Mouse (Mus musculus) limb, embryonic 11.5 days (tissue): ENCODE data around the gene Zfp277. TPM values are rescaled to one million over a fixed set of nuclear protein-coding genes. Genes with fewer than 3 reads are reported as not detected.

ENCODE experiments used
- ATAC-seq: fragments of 200-750 bp; cut with Nextera tagmentation; 2 replicates; pipeline ENCODE4 v1.8.0; 2017; ENCODE audit warnings: low read depth; ENCODE audit not compliant: insufficient number of reproducible peaks, low FRiP score, low TSS enrichment
- DNase-seq: peaks from one replicate; pipeline ENCODE4 v3.0.0-alpha.2; 2015; ENCODE audit warnings: low spot score
- H3K27ac ChIP-seq: fragments of 300-500 bp; sonication (generic); replicated peaks from 2 replicates; pipeline ENCODE4 v1.5.1; 2014; ENCODE audit warnings: low read depth, mild to moderate bottlenecking, low read length
- H3K27me3 ChIP-seq: fragments of 300-500 bp; sonication (generic); 2 replicates; pipeline ENCODE4 v1.6.1; 2014; ENCODE audit warnings: mild to moderate bottlenecking, low read length, mixed read lengths; ENCODE audit not compliant: control insufficient read depth, insufficient read depth
- H3K36me3 ChIP-seq: fragments of 300-500 bp; sonication (generic); 2 replicates; pipeline ENCODE4 v1.6.1; 2014; ENCODE audit warnings: mild to moderate bottlenecking, low read length, moderate library complexity, mixed read lengths; ENCODE audit not compliant: control insufficient read depth, insufficient read depth
- H3K4me1 ChIP-seq: fragments of 300-500 bp; sonication (generic); 2 replicates; pipeline ENCODE4 v1.6.1; 2014; ENCODE audit warnings: low read length, mixed read lengths; ENCODE audit not compliant: control insufficient read depth, insufficient read depth
- H3K4me2 ChIP-seq: fragments of 300-500 bp; sonication (generic); 2 replicates; pipeline ENCODE4 v1.6.1; 2014; ENCODE audit warnings: low read depth, mild to moderate bottlenecking, moderate library complexity; ENCODE audit not compliant: severe bottlenecking
- H3K4me3 ChIP-seq: fragments of 300-500 bp; sonication (generic); 2 replicates; pipeline ENCODE4 v1.5.1; 2014; ENCODE audit warnings: low read depth, low read length
- H3K9ac ChIP-seq: fragments of 300-500 bp; sonication (generic); 2 replicates; pipeline ENCODE4 v1.6.1; 2014; ENCODE audit warnings: mild to moderate bottlenecking, low read length
- H3K9me3 ChIP-seq: fragments of 300-500 bp; sonication (generic); 2 replicates; pipeline ENCODE4 v1.6.1; 2016; ENCODE audit warnings: low read length; ENCODE audit not compliant: control insufficient read depth
- WGBS: fragments of 180-500 bp; shearing (Covaris S2); extraction: QIAGEN DNeasy Blood & Tissue Kit; methylation state at CpG from one replicate; pipeline ENCODE4 v1.1.7; 2014; 5-methylcytosine and 5-hydroxymethylcytosine counted together
- polyA plus RNA-seq: library from polyadenylated mRNA; unstranded; fragments of >200 nt; fragmentation: Nextera tagmentation; extraction: Ambion mirVana; gene quantifications from 2 replicates; pipeline ENCODE4 v1.2.1, GENCODE M21; 2014

Zfp277 gene
- polyA plus RNA-seq, result 40.4 and 42.7 TPM in 2 replicates

DNA sequence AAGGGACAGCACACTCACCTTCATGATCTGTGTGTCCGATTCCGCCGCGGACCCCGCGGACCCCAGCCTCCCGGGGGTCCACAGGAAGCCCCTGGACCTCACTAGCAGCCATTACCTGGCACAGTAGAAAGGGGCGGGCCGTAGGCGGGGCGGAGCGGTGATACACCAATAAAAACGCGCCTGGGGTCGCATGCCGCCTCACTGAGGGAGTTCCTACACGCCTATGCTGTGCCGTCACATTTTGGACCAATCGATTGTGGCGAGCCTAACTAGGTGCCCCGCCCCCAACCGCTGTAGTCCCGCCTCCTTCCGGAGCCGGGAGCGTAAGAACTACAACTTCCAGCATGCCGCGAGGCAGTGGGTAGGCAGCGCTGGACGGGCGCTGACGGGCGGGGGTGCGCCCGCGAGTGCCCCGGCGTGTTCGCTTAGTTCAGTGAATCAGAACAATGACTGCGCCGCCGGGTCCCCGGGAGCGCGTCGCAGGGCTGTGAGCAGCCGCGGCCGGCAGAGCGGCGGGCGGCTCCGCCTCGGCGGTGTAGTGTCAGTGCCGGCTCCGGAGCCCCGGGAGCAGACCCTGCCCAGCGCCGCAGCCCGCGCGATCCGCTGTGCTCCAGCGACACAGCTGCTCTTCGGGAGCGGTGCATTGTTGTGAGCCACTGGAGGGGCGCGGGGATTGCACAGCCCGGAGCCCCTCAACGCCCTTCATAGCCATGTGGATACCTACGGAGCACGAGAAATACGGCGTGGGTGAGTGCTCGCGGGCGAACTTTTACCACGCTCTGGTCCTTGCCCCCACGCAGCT, at the start of gene Zfp277, which contains the start of gene Dock4:
Zfp277 (minus strand) TSS at position 255 of the 802 bp plus-strand sequence.
Dock4 (plus strand) TSS at position 305 of the 802 bp plus-strand sequence.
- ATAC-seq (peak; percentile 99), DNase-seq (peak; percentile 99)
- WGBS, result under 1% methylated on average over 71 of the region's 80 CpGs
- H3K4me3 ChIP-seq, result peak within 1 kb of the TSS; percentile 80
- H3K9me3 ChIP-seq, result no peaks in the 10 kb centered on the region
- no peaks in the 10 kb centered on the region for H3K36me3 ChIP-seq
- peak within 1 kb of the TSS; percentile 63 for H3K4me2 ChIP-seq
- H3K27ac ChIP-seq, result peak within 1 kb of the TSS; percentile 38; the same call in 1 of the 2 replicates
- H3K9ac ChIP-seq, result peak within 1 kb of the TSS; percentile 68
- H3K27me3 ChIP-seq, result no peaks in the 10 kb centered on the region
- peaks cover 8% of the 10 kb centered on the region; the same call in 1 of the 2 replicates for H3K4me1 ChIP-seq

DNA sequence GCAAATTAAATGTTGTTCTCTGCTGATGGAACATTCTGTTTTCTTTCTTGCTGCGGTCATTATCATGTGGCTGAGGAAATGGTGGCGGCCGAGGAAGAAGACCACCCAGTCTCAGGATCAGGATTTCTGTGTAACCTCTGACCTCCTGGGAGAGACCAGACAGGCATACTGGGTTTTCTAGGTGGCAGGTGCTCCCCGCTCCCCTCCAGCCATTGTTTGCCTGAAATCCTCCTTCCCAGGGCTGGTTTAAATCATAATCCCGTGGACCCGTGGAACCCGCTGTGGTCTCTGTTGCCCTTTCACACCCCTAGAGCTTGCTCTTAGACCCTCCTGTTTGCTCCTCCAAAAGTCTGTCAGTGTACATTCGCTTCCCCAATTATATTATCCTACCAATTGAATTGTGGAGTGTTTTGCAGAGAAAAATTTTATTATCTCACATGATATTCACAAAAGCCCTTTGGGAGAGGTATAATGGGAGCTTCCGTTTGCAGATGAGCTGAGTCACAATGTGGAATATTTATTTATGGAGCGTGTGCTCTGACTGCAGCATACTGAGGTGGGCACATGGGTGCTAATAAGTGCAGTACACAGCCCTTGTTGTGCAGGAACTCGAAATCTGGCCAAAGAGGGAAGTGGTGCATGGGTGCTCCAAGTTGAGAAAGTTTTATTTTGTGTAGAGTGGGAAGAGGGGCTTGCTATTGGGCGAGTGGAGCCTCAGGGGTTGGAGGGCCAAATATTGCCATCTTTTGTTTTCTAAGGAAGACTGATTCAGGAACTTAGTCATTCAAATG, 40.5 kb upstream of the Zfp277 start:
- Histone ChIP-seq H3K27me3 (no peaks in the 10 kb centered on the region), H3K9ac (no peak overlapping the region), H3K4me3 (no peak overlapping the region), H3K4me2 (no peak overlapping the region), H3K4me1 (peaks cover 15% of the 10 kb centered on the region), H3K9me3 (no peaks in the 10 kb centered on the region), H3K27ac (no peak overlapping the region), H3K36me3 (no peaks in the 10 kb centered on the region)
- ATAC-seq (no peak), DNase-seq (no peak)
- 69% methylated on average over 12 of the region's 12 CpGs for WGBS

DNA sequence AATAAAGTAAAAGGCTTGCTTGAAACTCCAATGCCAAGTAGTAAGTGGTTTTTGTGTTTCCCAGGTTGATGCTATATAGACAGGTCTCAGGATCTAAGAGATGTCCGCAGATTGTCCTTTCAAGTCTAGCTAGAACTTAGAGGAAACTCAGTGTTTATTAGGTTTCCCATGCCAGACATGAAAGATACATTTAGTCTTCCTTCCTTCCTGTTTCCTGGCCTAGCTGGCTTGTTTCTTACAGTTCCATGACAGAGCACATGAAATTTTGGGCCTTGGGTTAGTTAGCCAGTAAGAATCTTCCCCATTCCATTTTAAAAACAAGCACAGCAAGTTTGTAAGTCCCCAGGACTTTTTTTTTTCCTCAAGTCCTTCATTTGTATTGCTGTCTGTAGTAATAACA, 39.5 kb upstream of the Zfp277 start:
- Histone ChIP-seq H3K27ac (no peak overlapping the region), H3K27me3 (no peaks in the 10 kb centered on the region), H3K4me1 (peaks cover 15% of the 10 kb centered on the region), H3K36me3 (no peaks in the 10 kb centered on the region), H3K9ac (no peak overlapping the region), H3K9me3 (no peaks in the 10 kb centered on the region), H3K4me3 (no peak overlapping the region), H3K4me2 (no peak overlapping the region)
- ATAC-seq (no peak), DNase-seq (no peak)
- 89% methylated on average over 1 of the region's 1 CpGs for WGBS

DNA sequence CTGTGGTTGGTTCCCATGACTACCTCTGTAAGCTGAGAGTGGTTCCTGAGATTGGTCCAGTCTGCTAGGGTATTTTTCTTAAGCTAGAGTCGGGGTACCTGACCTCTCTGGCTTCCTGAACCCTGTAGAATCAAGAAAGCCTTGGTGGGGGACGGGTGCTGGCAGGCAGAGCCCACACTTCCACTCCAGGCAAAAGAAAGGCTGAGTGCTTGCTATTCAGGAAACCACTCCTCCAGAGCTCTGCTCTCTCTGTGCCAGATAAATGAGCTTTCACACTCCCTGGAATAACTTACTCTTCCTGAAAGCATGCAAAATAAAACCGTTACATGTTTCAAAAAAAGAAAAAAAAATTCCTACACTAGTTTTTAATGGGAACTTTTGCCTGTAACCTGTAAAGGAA, 38.5 kb upstream of the Zfp277 start:
- no peak for ATAC-seq
- H3K4me3 ChIP-seq, result no peak overlapping the region
- no peaks in the 10 kb centered on the region for H3K27me3 ChIP-seq
- peaks cover 15% of the 10 kb centered on the region for H3K4me1 ChIP-seq
- no peak for DNase-seq
- H3K4me2 ChIP-seq, result no peak overlapping the region
- H3K9me3 ChIP-seq, result no peaks in the 10 kb centered on the region
- no peaks in the 10 kb centered on the region for H3K36me3 ChIP-seq
- 39% methylated on average over 3 of the region's 3 CpGs for WGBS
- H3K9ac ChIP-seq, result no peak overlapping the region
- H3K27ac ChIP-seq, result no peak overlapping the region

DNA sequence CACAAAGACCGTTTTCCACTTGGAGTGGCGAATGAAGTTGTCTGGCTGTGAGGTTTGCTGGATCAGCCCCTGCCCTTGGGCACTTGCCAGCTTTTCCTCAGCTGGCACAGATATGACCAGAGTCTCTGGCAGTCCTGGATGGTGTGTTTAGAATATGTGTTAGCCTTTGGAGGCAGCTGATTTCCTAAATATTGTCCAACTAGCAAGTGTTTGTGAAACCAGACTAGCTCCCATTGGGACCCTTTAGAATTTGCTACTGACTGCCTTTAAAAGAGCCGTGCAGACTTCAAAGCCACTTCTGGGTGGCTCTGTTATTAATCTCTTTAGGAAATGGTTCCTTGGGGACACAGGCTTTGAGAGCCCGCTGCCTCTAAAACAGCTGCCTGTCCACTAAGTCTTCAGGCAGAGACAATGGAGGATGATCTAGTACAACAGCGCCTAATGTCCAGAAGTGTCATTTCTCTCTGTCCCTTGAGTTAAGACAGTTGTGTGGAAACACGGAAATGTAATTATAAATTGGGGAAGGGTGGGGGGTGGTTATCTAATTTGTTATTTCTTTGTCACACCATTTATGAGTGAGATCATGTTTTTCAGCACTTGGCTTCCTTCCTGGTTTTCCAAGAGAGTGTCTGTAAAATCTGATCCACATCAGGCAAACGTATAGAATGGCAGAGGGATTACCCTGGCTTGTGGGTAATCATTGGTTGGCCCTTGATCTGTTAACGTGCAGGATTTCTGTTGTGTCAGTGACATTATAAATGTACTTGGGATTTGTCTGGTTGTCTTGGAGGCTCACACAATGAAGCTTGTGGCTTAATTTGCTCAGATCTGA, 32.1 kb upstream of the Zfp277 start:
- H3K9ac ChIP-seq, result no peak overlapping the region
- ATAC-seq (no peak), DNase-seq (no peak)

DNA sequence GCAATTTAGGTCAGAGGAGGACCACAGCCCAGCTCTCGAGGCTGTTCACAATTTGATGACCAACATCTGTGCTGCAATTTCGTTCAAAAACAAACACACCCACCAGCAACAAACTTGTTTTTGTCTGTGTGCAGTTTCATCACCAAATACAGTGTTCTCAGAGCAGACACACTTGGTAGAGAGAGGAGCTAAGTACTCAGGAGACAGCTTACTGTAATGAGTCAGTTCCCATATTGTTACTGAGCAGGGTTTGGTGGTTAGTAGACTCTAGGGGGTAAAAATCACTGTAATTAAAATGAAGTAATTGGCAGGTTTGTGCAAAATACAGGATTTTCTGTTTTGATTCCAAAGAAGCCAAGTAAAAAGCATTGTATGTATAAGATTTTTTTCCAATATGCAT, 28.0 kb upstream of the Zfp277 start:
- Histone ChIP-seq H3K4me2 (no peak overlapping the region), H3K27ac (no peak overlapping the region), H3K27me3 (no peaks in the 10 kb centered on the region), H3K4me3 (no peak overlapping the region), H3K4me1 (peaks cover 10% of the 10 kb centered on the region), H3K9ac (no peak overlapping the region), H3K9me3 (no peaks in the 10 kb centered on the region), H3K36me3 (no peaks in the 10 kb centered on the region)
- ATAC-seq (no peak), DNase-seq (no peak)
- 16% methylated on average over 2 of the region's 2 CpGs for WGBS

More for the DNA sequence above, 32.1 kb upstream of the Zfp277 start:
- no peaks in the 10 kb centered on the region; the same call in 1 of the 2 replicates for H3K4me1 ChIP-seq
- no peaks in the 10 kb centered on the region for H3K27me3 ChIP-seq
- H3K9me3 ChIP-seq, result no peaks in the 10 kb centered on the region
- no peak overlapping the region for H3K4me3 ChIP-seq
- H3K4me2 ChIP-seq, result no peak overlapping the region
- H3K36me3 ChIP-seq, result no peaks in the 10 kb centered on the region
- WGBS, result 41% methylated on average over 8 of the region's 8 CpGs
- H3K27ac ChIP-seq, result no peak overlapping the region

DNA sequence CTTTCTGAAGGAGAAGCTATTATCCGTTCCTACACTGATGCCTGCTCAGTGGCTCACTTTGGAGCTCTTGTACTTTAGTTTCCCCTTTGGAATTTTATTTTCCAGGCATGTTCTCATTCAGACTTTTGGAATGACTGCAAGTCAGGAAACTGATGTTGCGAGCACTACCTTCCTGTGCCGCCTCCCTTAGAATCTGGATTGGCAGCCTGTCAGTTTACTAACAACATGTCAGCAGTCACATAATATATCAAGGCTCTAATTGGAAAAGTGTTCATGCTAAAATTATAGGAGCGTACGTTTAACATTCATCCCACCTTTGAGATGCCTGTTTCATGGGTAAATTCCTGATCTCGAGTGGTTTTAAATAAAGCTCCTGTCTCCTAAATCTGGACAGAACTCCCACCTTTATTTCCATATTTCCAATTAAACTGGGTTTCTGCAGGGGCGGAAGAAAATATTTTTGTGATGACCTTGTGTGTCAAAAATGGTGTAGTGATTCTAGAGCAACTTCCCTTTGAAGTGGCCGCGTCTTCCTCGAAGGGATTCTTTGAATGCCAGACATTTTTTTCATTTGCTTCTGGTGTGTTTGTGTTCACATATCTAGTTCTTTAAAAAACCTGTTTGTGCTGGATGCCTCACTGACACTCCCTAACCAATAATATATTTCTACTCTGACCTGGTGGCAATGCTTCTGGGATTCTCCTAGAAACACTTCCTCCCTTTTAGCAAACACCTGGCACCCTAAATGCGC, 26.1 kb upstream of the Zfp277 start:
- no peaks in the 10 kb centered on the region for H3K9me3 ChIP-seq
- H3K4me3 ChIP-seq, result no peak overlapping the region
- H3K27me3 ChIP-seq, result no peaks in the 10 kb centered on the region
- ATAC-seq, result no peak
- peaks cover 10% of the 10 kb centered on the region for H3K4me1 ChIP-seq
- H3K4me2 ChIP-seq, result peak overlapping the region; percentile 21; the same call in 1 of the 2 replicates
- no peaks in the 10 kb centered on the region for H3K36me3 ChIP-seq
- H3K9ac ChIP-seq, result no peak overlapping the region
- WGBS, result 27% methylated on average over 11 of the region's 11 CpGs
- H3K27ac ChIP-seq, result no peak overlapping the region
- peak; percentile 44 for DNase-seq
